Mouse (Mus musculus) olfactory bulb, adult 2 months (tissue): Measurements from ENCODE around the gene Gtf2ird1.

Source experiments
- CTCF ChIP-seq: fragments of 200-500 bp; IDR thresholded peaks from 2 replicates; pipeline ENCODE4 v1.5.1; 2012; ENCODE audit warnings: low read depth, mild to moderate bottlenecking, low read length, moderate library complexity; ENCODE audit not compliant: insufficient read depth
- POLR2A ChIP-seq: fragments of 200-500 bp; IDR thresholded peaks from 2 replicates; pipeline ENCODE4 v1.6.1; 2012; ENCODE audit warnings: mild to moderate bottlenecking, low read depth, low read length, moderate library complexity; ENCODE audit not compliant: insufficient read depth

- TF ChIP-seq CTCF (no peak), POLR2A (no peak)
These were observed 10.6 kb downstream of the Gtf2ird1 start for GRCm38 (mm10) chr5:134445895-134446294.
